Mouse (Mus musculus): ENCODE data around the gene Baiap2. TPM values are rescaled to one million over a fixed set of nuclear protein-coding genes. Genes with fewer than 3 reads are reported as not detected.

The Baiap2 gene
- polyA plus RNA-seq (2014; fragmentation: Nextera tagmentation; extraction: Ambion mirVana): 11.9 and 13.9 TPM in 2 replicates

DNA sequence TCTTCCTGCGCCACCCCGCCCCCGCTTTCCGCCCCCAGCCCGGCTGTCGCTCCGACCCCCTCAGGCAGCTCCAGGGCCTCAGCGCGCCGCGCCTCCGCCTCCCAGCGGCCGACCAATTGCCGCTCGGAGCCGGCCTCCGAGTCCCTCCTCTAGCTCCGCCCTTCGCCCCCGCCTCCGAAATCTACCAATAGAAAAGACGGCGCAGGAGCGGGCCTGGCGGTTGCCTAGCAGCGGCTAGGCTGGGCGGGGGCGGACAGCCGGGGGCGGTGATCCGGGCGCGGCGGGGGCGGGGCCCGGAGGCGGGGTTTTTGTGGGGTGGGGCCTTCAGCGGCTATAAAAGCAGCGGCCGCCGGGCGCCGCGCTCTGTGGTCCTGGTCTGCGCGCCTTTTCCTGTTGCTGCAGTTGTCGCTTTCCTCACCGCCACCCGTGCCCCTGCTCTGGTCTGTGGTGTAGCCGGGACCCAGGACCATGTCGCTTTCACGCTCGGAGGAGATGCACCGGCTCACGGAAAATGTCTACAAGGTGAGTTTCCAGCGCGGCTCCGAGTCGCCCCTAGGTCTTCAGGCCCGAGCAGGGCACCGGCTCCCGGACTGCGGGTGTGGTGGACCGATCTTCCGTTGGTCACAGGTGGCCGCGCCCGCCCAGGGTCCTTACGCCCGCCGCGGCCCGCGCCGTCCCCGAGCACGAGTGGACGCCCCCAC lies at the start of gene Baiap2:
TSS of gene Baiap2 (plus strand) at position 37 of the 701 bp plus-strand sequence.
- Histone ChIP-seq H3K4me2 (ENCODE audit: low read depth, low read length) (peak within 1 kb of the TSS; percentile 95), H3K9me3 (replicated peaks; ENCODE audit: control insufficient read depth, low read length) (no peaks in the 10 kb centered on the region), H3K27ac (replicated peaks; ENCODE audit: low read depth, low read length) (peak within 1 kb of the TSS; percentile 59; the same call in 1 of the 2 replicates), H3K27me3 (ENCODE audit: control insufficient read depth, insufficient read depth, low read length) (no peaks in the 10 kb centered on the region), H3K4me1 (ENCODE audit: control insufficient read depth, insufficient read depth, low read length) (no peaks in the 10 kb centered on the region; the same call in 1 of the 2 replicates), H3K4me3 (ENCODE audit: low read depth, low read length) (peak within 1 kb of the TSS; percentile 65), H3K36me3 (replicated peaks; ENCODE audit: control insufficient read depth, insufficient read depth, low read depth, low read length) (no peaks in the 10 kb centered on the region), H3K9ac (replicated peaks; ENCODE audit: low read length) (peak within 1 kb of the TSS; percentile 69)
- ATAC-seq (replicated peaks; ENCODE audit: insufficient number of reproducible peaks, low FRiP score, low TSS enrichment, low read depth): peak; percentile 93
- WGBS: under 1% methylated on average over 67 of the region's 79 CpGs
- DNase-seq (ENCODE audit: low spot score): peak; percentile 99

DNA sequence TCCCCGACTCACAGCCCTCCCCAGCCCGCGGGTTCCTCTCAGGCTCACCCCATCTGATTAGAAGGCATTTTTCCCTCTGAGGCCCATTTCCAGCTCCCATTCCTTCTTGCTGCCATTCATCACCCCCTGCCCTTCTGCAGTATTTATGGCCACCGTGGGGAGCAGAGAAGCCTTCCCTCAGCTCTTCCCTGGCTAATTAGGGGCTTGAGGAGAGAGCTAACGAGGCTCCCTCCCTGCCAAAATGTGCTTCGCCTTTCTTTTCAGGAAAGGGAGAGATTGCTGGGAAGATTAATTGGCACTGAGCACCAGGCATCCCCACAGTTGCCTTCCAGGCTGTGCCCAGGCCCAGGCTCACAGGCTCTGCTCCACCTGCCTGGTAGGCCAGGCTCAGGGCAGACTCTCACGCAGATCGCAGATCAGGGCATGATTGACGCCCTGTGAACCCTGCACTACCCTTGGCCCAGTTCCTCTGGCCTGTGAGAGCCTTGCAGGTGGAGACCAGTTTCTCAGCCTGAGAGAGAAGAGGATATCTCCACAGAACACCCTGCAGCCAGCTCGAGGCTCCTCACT lies 48.8 kb upstream of the Baiap2 start:
- ATAC-seq (replicated peaks; ENCODE audit: insufficient number of reproducible peaks, low FRiP score, low TSS enrichment, low read depth) (no peak), DNase-seq (ENCODE audit: low spot score) (no peak)
- no peak overlapping the region for H3K4me2 ChIP-seq (ENCODE audit: low read depth, low read length)
- no peaks in the 10 kb centered on the region for H3K27me3 ChIP-seq (ENCODE audit: control insufficient read depth, insufficient read depth, low read length)
- H3K9me3 ChIP-seq (replicated peaks; ENCODE audit: control insufficient read depth, low read length): no peaks in the 10 kb centered on the region
- H3K36me3 ChIP-seq (replicated peaks; ENCODE audit: control insufficient read depth, insufficient read depth, low read depth, low read length): peaks cover under 1% of the 10 kb centered on the region; the same call in 1 of the 2 replicates
- H3K27ac ChIP-seq (replicated peaks; ENCODE audit: low read depth, low read length): no peak overlapping the region
- no peak overlapping the region for H3K4me3 ChIP-seq (ENCODE audit: low read depth, low read length)
- 78% methylated on average over 10 of the region's 10 CpGs for WGBS
- H3K4me1 ChIP-seq (ENCODE audit: control insufficient read depth, insufficient read depth, low read length): no peaks in the 10 kb centered on the region
- H3K9ac ChIP-seq (replicated peaks; ENCODE audit: low read length): no peak overlapping the region

DNA sequence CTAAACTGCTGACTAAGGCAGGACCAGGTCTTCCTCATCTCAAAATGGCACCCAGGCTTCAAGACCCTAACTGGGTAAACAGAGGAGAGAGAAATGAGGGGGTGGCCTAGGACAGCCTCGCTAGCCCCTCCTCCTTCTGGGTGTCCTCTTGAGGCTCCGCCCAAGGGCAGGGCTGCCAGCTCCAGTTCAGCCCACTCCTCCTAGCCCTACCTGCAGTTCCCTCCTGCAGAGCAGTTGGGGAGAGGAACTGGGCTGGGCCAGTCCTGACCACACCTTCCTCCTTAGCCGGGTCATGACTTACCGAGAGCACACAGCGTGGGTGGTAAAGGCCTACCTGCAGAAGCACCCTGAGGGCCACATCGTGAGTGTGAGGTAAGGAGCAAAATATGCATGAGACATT lies 47.9 kb upstream of the Baiap2 start:
- WGBS: 56% methylated on average over 6 of the region's 6 CpGs
- no peaks in the 10 kb centered on the region for H3K27me3 ChIP-seq (ENCODE audit: control insufficient read depth, insufficient read depth, low read length)
- no peaks in the 10 kb centered on the region; the same call in 1 of the 2 replicates for H3K36me3 ChIP-seq (replicated peaks; ENCODE audit: control insufficient read depth, insufficient read depth, low read depth, low read length)
- no peak overlapping the region for H3K4me3 ChIP-seq (ENCODE audit: low read depth, low read length)
- H3K27ac ChIP-seq (replicated peaks; ENCODE audit: low read depth, low read length): no peak overlapping the region
- H3K9me3 ChIP-seq (replicated peaks; ENCODE audit: control insufficient read depth, low read length): no peaks in the 10 kb centered on the region
- H3K4me1 ChIP-seq (ENCODE audit: control insufficient read depth, insufficient read depth, low read length): no peaks in the 10 kb centered on the region
- ATAC-seq (replicated peaks; ENCODE audit: insufficient number of reproducible peaks, low FRiP score, low TSS enrichment, low read depth) (no peak), DNase-seq (ENCODE audit: low spot score) (no peak)
- no peak overlapping the region for H3K4me2 ChIP-seq (ENCODE audit: low read depth, low read length)
- no peak overlapping the region for H3K9ac ChIP-seq (replicated peaks; ENCODE audit: low read length)

DNA sequence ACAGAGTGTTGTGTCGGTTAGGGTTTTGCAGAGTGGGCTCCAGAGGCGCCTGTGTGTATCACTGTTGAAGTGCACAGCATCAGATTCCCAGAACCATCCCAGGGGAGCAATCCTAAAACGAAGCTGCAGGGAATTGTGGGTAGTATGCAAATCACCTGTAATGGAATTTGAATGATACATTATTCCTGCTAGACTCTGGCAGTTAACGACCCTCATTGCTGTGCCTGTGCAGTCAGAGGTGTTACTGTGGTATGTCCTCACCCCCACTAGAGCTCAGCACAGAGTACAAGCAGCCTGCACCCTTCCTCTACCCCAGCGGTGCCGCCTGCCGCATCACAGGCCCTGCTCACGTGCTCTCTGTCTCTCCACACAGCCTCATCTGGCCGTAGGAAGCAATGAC lies 45.5 kb upstream of the Baiap2 start:
- DNase-seq (ENCODE audit: low spot score): no peak
- Histone ChIP-seq H3K4me1 (ENCODE audit: control insufficient read depth, insufficient read depth, low read length) (no peaks in the 10 kb centered on the region), H3K27me3 (ENCODE audit: control insufficient read depth, insufficient read depth, low read length) (no peaks in the 10 kb centered on the region), H3K4me3 (ENCODE audit: low read depth, low read length) (no peak overlapping the region), H3K27ac (replicated peaks; ENCODE audit: low read depth, low read length) (no peak overlapping the region), H3K9ac (replicated peaks; ENCODE audit: low read length) (no peak overlapping the region), H3K36me3 (replicated peaks; ENCODE audit: control insufficient read depth, insufficient read depth, low read depth, low read length) (no peaks in the 10 kb centered on the region), H3K4me2 (ENCODE audit: low read depth, low read length) (no peak overlapping the region), H3K9me3 (replicated peaks; ENCODE audit: control insufficient read depth, low read length) (no peaks in the 10 kb centered on the region)
- 84% methylated on average over 9 of the region's 9 CpGs for WGBS
- no peak for ATAC-seq (replicated peaks; ENCODE audit: insufficient number of reproducible peaks, low FRiP score, low TSS enrichment, low read depth)

DNA sequence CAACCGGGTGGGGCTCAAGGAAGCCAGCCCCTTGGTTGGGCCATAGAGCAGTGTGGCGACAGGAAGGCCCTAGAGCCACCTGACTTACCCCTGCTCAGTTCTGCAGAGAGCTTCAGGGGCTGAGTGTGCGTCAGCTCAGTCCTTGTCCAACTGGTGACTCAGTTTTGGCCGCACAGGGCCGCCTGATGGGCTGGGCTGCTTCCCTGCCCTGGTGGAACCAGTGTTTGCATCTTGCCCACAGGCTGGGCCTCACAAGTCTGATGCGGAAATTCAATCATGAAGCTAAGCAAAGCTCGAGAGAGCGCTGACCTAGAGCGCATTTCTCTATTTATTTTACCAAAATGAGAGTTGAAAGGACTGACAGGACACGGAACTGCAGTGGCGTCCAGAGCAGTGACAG lies 43.6 kb upstream of the Baiap2 start:
- Histone ChIP-seq H3K9me3 (replicated peaks; ENCODE audit: control insufficient read depth, low read length) (no peaks in the 10 kb centered on the region), H3K27ac (replicated peaks; ENCODE audit: low read depth, low read length) (no peak overlapping the region), H3K9ac (replicated peaks; ENCODE audit: low read length) (no peak overlapping the region), H3K4me2 (ENCODE audit: low read depth, low read length) (no peak overlapping the region), H3K36me3 (replicated peaks; ENCODE audit: control insufficient read depth, insufficient read depth, low read depth, low read length) (no peaks in the 10 kb centered on the region), H3K4me3 (ENCODE audit: low read depth, low read length) (no peak overlapping the region), H3K4me1 (ENCODE audit: control insufficient read depth, insufficient read depth, low read length) (no peaks in the 10 kb centered on the region), H3K27me3 (ENCODE audit: control insufficient read depth, insufficient read depth, low read length) (no peaks in the 10 kb centered on the region)
- 89% methylated on average over 11 of the region's 11 CpGs for whole genome bisulfite sequencing
- no peak for DNase-seq (ENCODE audit: low spot score)
- no peak for ATAC-seq (replicated peaks; ENCODE audit: insufficient number of reproducible peaks, low FRiP score, low TSS enrichment, low read depth)

DNA sequence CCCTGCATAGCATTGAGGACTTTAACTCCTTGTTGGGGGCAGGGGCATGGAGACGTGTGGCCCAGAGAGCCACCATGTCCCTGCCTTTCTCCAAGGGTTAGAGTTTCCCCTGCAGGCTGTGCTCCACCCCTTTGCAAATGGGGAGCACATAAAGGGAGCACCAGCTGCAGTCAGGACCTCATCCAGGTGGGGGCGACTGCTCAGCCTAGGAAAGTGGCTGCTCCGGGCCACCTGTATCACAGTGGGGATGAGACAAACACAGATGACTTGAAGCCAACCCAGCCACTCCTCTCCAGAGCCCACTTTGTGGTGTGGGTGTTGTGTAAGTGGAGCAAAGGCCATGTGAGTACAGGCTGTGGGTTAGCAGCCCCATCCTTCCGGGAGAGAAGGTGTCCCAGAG lies 41.4 kb upstream of the Baiap2 start:
- WGBS: 62% methylated on average over 4 of the region's 4 CpGs
- Histone ChIP-seq H3K27ac (replicated peaks; ENCODE audit: low read depth, low read length) (no peak overlapping the region), H3K4me3 (ENCODE audit: low read depth, low read length) (no peak overlapping the region), H3K4me2 (ENCODE audit: low read depth, low read length) (no peak overlapping the region), H3K9me3 (replicated peaks; ENCODE audit: control insufficient read depth, low read length) (no peaks in the 10 kb centered on the region), H3K4me1 (ENCODE audit: control insufficient read depth, insufficient read depth, low read length) (no peaks in the 10 kb centered on the region), H3K36me3 (replicated peaks; ENCODE audit: control insufficient read depth, insufficient read depth, low read depth, low read length) (no peaks in the 10 kb centered on the region), H3K9ac (replicated peaks; ENCODE audit: low read length) (no peak overlapping the region), H3K27me3 (ENCODE audit: control insufficient read depth, insufficient read depth, low read length) (no peaks in the 10 kb centered on the region)
- ATAC-seq (replicated peaks; ENCODE audit: insufficient number of reproducible peaks, low FRiP score, low TSS enrichment, low read depth): no peak
- no peak for DNase-seq (ENCODE audit: low spot score)

DNA sequence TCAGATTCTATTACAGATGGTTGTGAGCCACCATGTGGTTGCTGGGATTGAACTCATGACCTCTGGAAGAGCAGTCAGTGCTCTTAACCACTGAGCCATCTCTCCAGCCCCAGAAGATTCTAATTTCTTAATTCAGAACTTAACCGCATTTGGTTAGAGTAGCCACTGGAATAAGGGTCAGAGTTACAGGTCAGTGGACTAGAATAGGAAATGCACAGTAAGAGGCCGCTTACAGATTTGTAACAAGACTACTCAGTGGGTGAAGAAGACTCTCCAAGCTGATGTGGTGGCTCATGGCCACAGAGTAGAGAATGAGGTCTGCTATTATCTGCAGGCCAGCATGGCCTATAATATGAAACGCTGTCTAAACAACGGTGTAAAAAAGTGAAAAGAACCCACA lies 39.7 kb upstream of the Baiap2 start:
- H3K36me3 ChIP-seq (replicated peaks; ENCODE audit: control insufficient read depth, insufficient read depth, low read depth, low read length): no peaks in the 10 kb centered on the region
- no peaks in the 10 kb centered on the region for H3K4me1 ChIP-seq (ENCODE audit: control insufficient read depth, insufficient read depth, low read length)
- H3K9ac ChIP-seq (replicated peaks; ENCODE audit: low read length): no peak overlapping the region
- no peaks in the 10 kb centered on the region for H3K9me3 ChIP-seq (replicated peaks; ENCODE audit: control insufficient read depth, low read length)
- H3K4me2 ChIP-seq (ENCODE audit: low read depth, low read length): no peak overlapping the region
- no peaks in the 10 kb centered on the region for H3K27me3 ChIP-seq (ENCODE audit: control insufficient read depth, insufficient read depth, low read length)
- no peak overlapping the region for H3K4me3 ChIP-seq (ENCODE audit: low read depth, low read length)
- no peak for ATAC-seq (replicated peaks; ENCODE audit: insufficient number of reproducible peaks, low FRiP score, low TSS enrichment, low read depth)
- no peak for DNase-seq (ENCODE audit: low spot score)
- no peak overlapping the region for H3K27ac ChIP-seq (replicated peaks; ENCODE audit: low read depth, low read length)
- 81% methylated on average over 4 of the region's 4 CpGs for WGBS

DNA sequence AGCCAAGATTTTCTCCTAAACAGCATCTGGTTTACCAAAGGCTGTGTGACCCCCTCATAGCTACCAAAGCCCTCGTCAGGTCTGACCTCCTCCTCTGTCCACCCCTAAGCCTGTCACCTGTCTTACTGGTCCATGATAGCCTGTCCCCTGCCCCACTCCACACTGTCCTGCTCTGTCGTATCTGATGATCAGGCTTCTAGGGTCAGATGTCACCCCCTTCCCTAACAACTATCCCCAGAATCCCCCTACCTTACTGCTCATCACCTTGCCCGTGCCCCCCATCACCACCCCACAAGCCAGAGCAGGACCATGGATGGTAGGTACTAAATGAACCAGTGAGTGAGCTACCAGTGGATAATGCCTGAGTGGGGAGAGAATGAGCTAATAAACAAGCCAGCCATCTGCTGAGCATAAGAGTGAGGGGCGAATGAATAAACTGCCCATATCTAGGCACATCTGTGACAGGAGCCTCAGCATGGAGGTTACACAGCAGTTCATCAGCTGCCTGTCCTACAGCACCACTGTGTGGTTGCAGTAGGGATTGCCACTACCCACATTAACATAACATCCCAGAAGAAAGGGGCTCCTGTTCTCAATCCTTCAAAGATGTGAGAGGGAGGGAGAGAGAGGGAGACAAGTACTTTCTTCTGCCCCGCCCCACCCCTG lies 37.8 kb upstream of the Baiap2 start:
- peak; percentile 60; the same call in 1 of the 2 replicates for ATAC-seq (replicated peaks; ENCODE audit: insufficient number of reproducible peaks, low FRiP score, low TSS enrichment, low read depth)
- H3K4me3 ChIP-seq (ENCODE audit: low read depth, low read length): no peak overlapping the region
- 37% methylated on average over 5 of the region's 5 CpGs for WGBS

More for the DNA sequence above, 37.8 kb upstream of the Baiap2 start:
- H3K27ac ChIP-seq (replicated peaks; ENCODE audit: low read depth, low read length): no peak overlapping the region
- no peak overlapping the region for H3K4me2 ChIP-seq (ENCODE audit: low read depth, low read length)
- DNase-seq (ENCODE audit: low spot score): peak; percentile 83
- no peaks in the 10 kb centered on the region for H3K27me3 ChIP-seq (ENCODE audit: control insufficient read depth, insufficient read depth, low read length)
- H3K4me1 ChIP-seq (ENCODE audit: control insufficient read depth, insufficient read depth, low read length): no peaks in the 10 kb centered on the region
- no peaks in the 10 kb centered on the region for H3K36me3 ChIP-seq (replicated peaks; ENCODE audit: control insufficient read depth, insufficient read depth, low read depth, low read length)
- no peak overlapping the region for H3K9ac ChIP-seq (replicated peaks; ENCODE audit: low read length)
- H3K9me3 ChIP-seq (replicated peaks; ENCODE audit: control insufficient read depth, low read length): no peaks in the 10 kb centered on the region

Measured in embryonic facial prominence, embryonic 11.5 days (tissue).